Mouse (Mus musculus): ENCODE measurements at regions not wholly inside any gene's neighbourhood (a gene's known extent, or its start where the extent isn't known, plus 50 kb on each side); places are given as distances from the start of the nearest gene placed in this dataset.

DNA sequence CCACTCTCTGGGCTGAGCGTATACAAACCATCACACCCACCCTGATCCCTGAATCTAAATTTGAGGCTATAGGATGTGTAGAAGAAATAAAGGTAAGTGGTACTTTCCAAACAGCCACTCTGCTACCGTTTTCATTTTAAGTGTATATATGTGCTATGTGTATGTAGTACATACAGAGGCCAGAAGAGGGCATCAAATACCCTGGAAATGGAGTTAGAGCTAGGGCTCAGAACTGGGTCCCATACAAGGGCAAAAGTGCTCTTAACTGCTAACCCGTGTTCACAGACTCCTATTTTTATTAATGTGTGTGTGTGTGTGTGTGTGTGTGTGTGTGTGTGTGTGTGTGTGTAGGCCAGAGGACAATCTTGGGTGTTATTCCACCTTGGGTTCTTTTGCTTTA is 51.6 kb upstream of the Lrfn2 start:
- no peak for DNase-seq (ENCODE audit: low read depth in 2 of 2, low spot score in 2 of 2)

- DNase-seq (ENCODE audit: low read depth in 2 of 2, low spot score in 2 of 2) = no peak
Observed at GRCm38 (mm10) chr17:48881946-48882345, 50.2 kb upstream of the Lrfn2 start.
